Mouse (Mus musculus): ENCODE results near the gene Ambra1.
A peak's percentile ranks its signal among the peaks of the same experiment; 100 is the strongest.

- TF ChIP-seq MAFK (IDR thresholded peaks at IDR 0.05; ENCODE audit: insufficient read depth, low read depth, low read length) (no peak), CHD2 (IDR thresholded peaks at IDR 0.05; ENCODE audit: low read depth, low read length) (no peak), ZNF384 (IDR thresholded peaks at IDR 0.05; ENCODE audit: low read depth, low read length) (peak; percentile 92)
These were observed 202.3 kb downstream of the Ambra1 start, which contains the start of gene Mdk for GRCm38 (mm10) chr2:91932160-91932711.

All from ES-E14 (cell line).